Mouse (Mus musculus) kidney, postnatal 14 days (tissue): ENCODE measurements around the gene Trmt1l.

ENCODE experiments used
- DNase-seq: peaks from one replicate; pipeline ENCODE4 v3.0.0; 2022; ENCODE audit warnings: mixed read lengths

Trmt1l gene

GRCm38 (mm10) chr1:151495635-151496285, 67.4 kb downstream of the Trmt1l start:
- no peak for DNase-seq

- peak; percentile 30 for DNase-seq
These were observed 68.7 kb downstream of the Trmt1l start for GRCm38 (mm10) chr1:151497028-151497427.

GRCm38 (mm10) chr1:151497942-151498341, 69.6 kb downstream of the Trmt1l start:
- no peak for DNase-seq

GRCm38 (mm10) chr1:151498381-151498780, 70.0 kb downstream of the Trmt1l start:
- DNase-seq = no peak

- DNase-seq = peak; percentile 69
These were observed 71.6 kb downstream of the Trmt1l start for GRCm38 (mm10) chr1:151499815-151500501.

GRCm38 (mm10) chr1:151500531-151501361, 72.4 kb downstream of the Trmt1l start, which contains the start of gene Rnf2:
Gene Rnf2 (minus strand): TSS chr1:151500955.
- DNase-seq = peak; percentile 97
